Mouse (Mus musculus): Measurements from ENCODE around the gene Stard13. TPM values are rescaled to one million over a fixed set of nuclear protein-coding genes. Genes with fewer than 3 reads are reported as not detected.

The Stard13 gene
- polyA plus RNA-seq, 1 experiment from 2014 or later = 18.0 TPM

GRCm38 (mm10) chr5:151174485-151175460 is 58.9 kb downstream of the Stard13 start:
- Histone ChIP-seq H3K27ac (peak overlapping the region; percentile 86), H3K9ac (no peak overlapping the region)
- no peak for ATAC-seq (ENCODE audit: borderline replicate concordance, extremely low read depth, low FRiP score, low TSS enrichment)

GRCm38 (mm10) chr5:151173774-151174173 is 59.9 kb downstream of the Stard13 start:
- H3K4me1 ChIP-seq = peaks cover 36% of the 10 kb centered on the region
- no peaks in the 10 kb centered on the region for H3K36me3 ChIP-seq
- H3K9ac ChIP-seq = no peak overlapping the region
- no peak overlapping the region for H3K4me2 ChIP-seq
- no peak overlapping the region for H3K4me3 ChIP-seq
- peak overlapping the region; percentile 12; the same call in 1 of the 2 replicates for H3K27ac ChIP-seq
- H3K27me3 ChIP-seq = no peaks in the 10 kb centered on the region
- ATAC-seq (ENCODE audit: borderline replicate concordance, extremely low read depth, low FRiP score, low TSS enrichment) = no peak
- no peaks in the 10 kb centered on the region for H3K9me3 ChIP-seq
- 83% methylated on average over 1 of the region's 1 CpGs for WGBS

More at GRCm38 (mm10) chr5:151174485-151175460, 58.9 kb downstream of the Stard13 start:
- H3K9me3 ChIP-seq = no peaks in the 10 kb centered on the region
- 40% methylated on average over 7 of the region's 7 CpGs for WGBS
- H3K4me1 ChIP-seq = peaks cover 36% of the 10 kb centered on the region
- no peaks in the 10 kb centered on the region for H3K36me3 ChIP-seq
- H3K27me3 ChIP-seq = no peaks in the 10 kb centered on the region
- H3K4me3 ChIP-seq = no peak overlapping the region
- no peak overlapping the region for H3K4me2 ChIP-seq

- H3K27ac ChIP-seq = no peak overlapping the region
- 70% methylated on average over 3 of the region's 3 CpGs for WGBS
- ATAC-seq (ENCODE audit: borderline replicate concordance, extremely low read depth, low FRiP score, low TSS enrichment) = no peak
- no peak overlapping the region for H3K9ac ChIP-seq
- H3K9me3 ChIP-seq = no peaks in the 10 kb centered on the region
- H3K36me3 ChIP-seq = no peaks in the 10 kb centered on the region
- H3K4me3 ChIP-seq = no peak overlapping the region
- H3K4me2 ChIP-seq = no peak overlapping the region
- H3K27me3 ChIP-seq = no peaks in the 10 kb centered on the region
- H3K4me1 ChIP-seq = peaks cover 55% of the 10 kb centered on the region
Measured at GRCm38 (mm10) chr5:151170168-151170750, 63.4 kb downstream of the Stard13 start.

- no peaks in the 10 kb centered on the region for H3K9me3 ChIP-seq
- 54% methylated on average over 3 of the region's 3 CpGs for WGBS
- H3K27ac ChIP-seq = peak overlapping the region; percentile 90
- H3K27me3 ChIP-seq = no peaks in the 10 kb centered on the region
- no peak overlapping the region for H3K4me3 ChIP-seq
- no peak overlapping the region for H3K4me2 ChIP-seq
- no peaks in the 10 kb centered on the region for H3K36me3 ChIP-seq
- no peak overlapping the region for H3K9ac ChIP-seq
- peaks cover 52% of the 10 kb centered on the region for H3K4me1 ChIP-seq
- ATAC-seq (ENCODE audit: borderline replicate concordance, extremely low read depth, low FRiP score, low TSS enrichment) = peak; percentile 69
Measured at GRCm38 (mm10) chr5:151168191-151168590, 65.4 kb downstream of the Stard13 start.

GRCm38 (mm10) chr5:151167641-151168040 is 66.0 kb downstream of the Stard13 start:
- Histone ChIP-seq H3K4me3 (no peak overlapping the region), H3K27me3 (no peaks in the 10 kb centered on the region), H3K4me1 (peaks cover 51% of the 10 kb centered on the region), H3K9me3 (no peaks in the 10 kb centered on the region), H3K36me3 (no peaks in the 10 kb centered on the region), H3K4me2 (no peak overlapping the region), H3K9ac (no peak overlapping the region), H3K27ac (peak overlapping the region; percentile 90)
- ATAC-seq (ENCODE audit: borderline replicate concordance, extremely low read depth, low FRiP score, low TSS enrichment) = no peak
- WGBS = 54% methylated on average over 6 of the region's 6 CpGs

- Histone ChIP-seq H3K9ac (no peak overlapping the region), H3K4me1 (peaks cover 51% of the 10 kb centered on the region), H3K9me3 (no peaks in the 10 kb centered on the region), H3K4me3 (no peak overlapping the region), H3K27me3 (no peaks in the 10 kb centered on the region), H3K4me2 (no peak overlapping the region), H3K27ac (peak overlapping the region; percentile 90), H3K36me3 (no peaks in the 10 kb centered on the region)
- WGBS = 30% methylated on average over 5 of the region's 5 CpGs
- ATAC-seq (ENCODE audit: borderline replicate concordance, extremely low read depth, low FRiP score, low TSS enrichment) = peak; percentile 65
Measured at GRCm38 (mm10) chr5:151166266-151166665, 67.4 kb downstream of the Stard13 start.

- peaks cover 51% of the 10 kb centered on the region for H3K4me1 ChIP-seq
- H3K4me3 ChIP-seq = no peak overlapping the region
- ATAC-seq (ENCODE audit: borderline replicate concordance, extremely low read depth, low FRiP score, low TSS enrichment) = no peak
- H3K36me3 ChIP-seq = no peaks in the 10 kb centered on the region
- H3K9me3 ChIP-seq = no peaks in the 10 kb centered on the region
- peak overlapping the region; percentile 90 for H3K27ac ChIP-seq
- H3K9ac ChIP-seq = no peak overlapping the region
- WGBS = 68% methylated on average over 6 of the region's 6 CpGs
- no peak overlapping the region for H3K4me2 ChIP-seq
- no peaks in the 10 kb centered on the region for H3K27me3 ChIP-seq
Measured at GRCm38 (mm10) chr5:151165381-151166016, 68.1 kb downstream of the Stard13 start.

- Histone ChIP-seq H3K4me1 (peaks cover 51% of the 10 kb centered on the region), H3K4me3 (no peak overlapping the region), H3K27me3 (no peaks in the 10 kb centered on the region), H3K36me3 (no peaks in the 10 kb centered on the region), H3K27ac (peak overlapping the region; percentile 53; the same call in 1 of the 2 replicates), H3K9ac (no peak overlapping the region), H3K4me2 (no peak overlapping the region), H3K9me3 (no peaks in the 10 kb centered on the region)
- WGBS = 67% methylated on average over 4 of the region's 4 CpGs
- ATAC-seq (ENCODE audit: borderline replicate concordance, extremely low read depth, low FRiP score, low TSS enrichment) = no peak
Measured at GRCm38 (mm10) chr5:151164815-151165214, 68.8 kb downstream of the Stard13 start.

- no peak overlapping the region for H3K9ac ChIP-seq
- no peaks in the 10 kb centered on the region for H3K36me3 ChIP-seq
- H3K4me1 ChIP-seq = peaks cover 40% of the 10 kb centered on the region
- H3K27me3 ChIP-seq = no peaks in the 10 kb centered on the region
- WGBS = 85% methylated on average over 3 of the region's 3 CpGs
- H3K9me3 ChIP-seq = no peaks in the 10 kb centered on the region
- no peak overlapping the region for H3K27ac ChIP-seq
- no peak overlapping the region for H3K4me2 ChIP-seq
- no peak overlapping the region for H3K4me3 ChIP-seq
- ATAC-seq (ENCODE audit: borderline replicate concordance, extremely low read depth, low FRiP score, low TSS enrichment) = no peak
Measured at GRCm38 (mm10) chr5:151162642-151163041, 71.0 kb downstream of the Stard13 start.

- no peak overlapping the region for H3K4me3 ChIP-seq
- H3K9ac ChIP-seq = no peak overlapping the region
- no peaks in the 10 kb centered on the region for H3K36me3 ChIP-seq
- no peaks in the 10 kb centered on the region for H3K27me3 ChIP-seq
- 0 out of 2 replicates have a peak, but pooled peaks have one; percentile 17 for ATAC-seq (ENCODE audit: borderline replicate concordance, extremely low read depth, low FRiP score, low TSS enrichment)
- no peaks in the 10 kb centered on the region for H3K9me3 ChIP-seq
- peak overlapping the region; percentile 88 for H3K27ac ChIP-seq
- WGBS = 38% methylated on average over 1 of the region's 1 CpGs
- H3K4me1 ChIP-seq = peaks cover 27% of the 10 kb centered on the region
- H3K4me2 ChIP-seq = no peak overlapping the region
Measured at GRCm38 (mm10) chr5:151155247-151155646, 78.4 kb downstream of the Stard13 start.

- peaks cover 27% of the 10 kb centered on the region for H3K4me1 ChIP-seq
- no peaks in the 10 kb centered on the region for H3K9me3 ChIP-seq
- H3K27me3 ChIP-seq = no peaks in the 10 kb centered on the region
- H3K27ac ChIP-seq = peak overlapping the region; percentile 88
- H3K9ac ChIP-seq = no peak overlapping the region
- ATAC-seq (ENCODE audit: borderline replicate concordance, extremely low read depth, low FRiP score, low TSS enrichment) = peak; percentile 70
- WGBS = 28% methylated on average over 3 of the region's 3 CpGs
- no peak overlapping the region for H3K4me3 ChIP-seq
- H3K4me2 ChIP-seq = no peak overlapping the region
- no peaks in the 10 kb centered on the region for H3K36me3 ChIP-seq
Measured at GRCm38 (mm10) chr5:151154780-151155179, 78.9 kb downstream of the Stard13 start.
